ENCODE assay signal across 13 mouse cellular contexts in the genomic region with DNA sequence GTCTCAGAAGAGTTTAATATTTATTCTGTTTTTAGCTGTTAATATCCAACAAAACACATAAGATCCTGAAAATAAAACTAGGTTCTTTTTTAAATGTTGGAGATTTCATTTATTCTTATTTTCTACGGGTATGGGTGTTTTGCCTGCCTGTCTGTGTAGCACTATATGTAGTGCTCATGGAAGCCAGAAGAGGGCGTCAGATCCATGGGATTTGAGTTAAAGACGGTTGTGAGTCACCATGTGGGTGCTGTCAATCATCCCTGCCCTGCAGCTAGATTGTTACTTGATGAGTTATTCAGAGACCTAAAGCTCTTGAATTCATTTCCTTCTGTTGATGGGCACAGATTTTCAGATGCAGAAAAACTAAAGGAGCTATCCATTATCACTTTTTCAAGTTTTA.
DNase-seq lines count a peak whose midpoint lies in the region; ATAC-seq and TF ChIP-seq lines count a peak whose summit lies in the region.
"Had no signal": no experiment of that assay in that cellular context is flagged by ENCODE, and none has a peak within 500 bp of the region (broad histone marks: within the 10 kb centered on the region; RNA-seq: fewer than 3 reads in every experiment).

No protein-coding gene starts in this region.

- no peak overlapping the region for H3K27ac ChIP-seq in lung, embryonic 14.5 days (ENCODE audit: low read depth)
- no peak overlapping the region for H3K27ac ChIP-seq in ES-E14 (ENCODE audit: insufficient read depth, low read depth, low read length, poor library complexity, severe bottlenecking)
- H3K27ac ChIP-seq: neural tube, embryonic 15.5 days had no signal

- 37% methylated on average over 3 of the region's 3 CpGs for WGBS in lung, embryonic 14.5 days

- H3K27me3 ChIP-seq in lung, embryonic 14.5 days (ENCODE audit: insufficient read depth, low read length), result no peaks in the 10 kb centered on the region
- peaks cover 2% of the 10 kb centered on the region for H3K27me3 ChIP-seq in splenic B cell, adult 2 months (ENCODE audit: control insufficient read depth, insufficient read depth, low read length, poor library complexity, severe bottlenecking)
- H3K27me3 ChIP-seq: neural tube, embryonic 15.5 days had no signal

- H3K4me1 ChIP-seq in lung, embryonic 14.5 days (ENCODE audit: insufficient read depth), result 0 out of 2 replicates have a peak, but pooled peaks cover 4% of the 10 kb centered on the region
- H3K4me1 ChIP-seq in ES-E14 (ENCODE audit: control insufficient read depth in 2 of 2, insufficient read depth in 2 of 2, low read length in 2 of 2, poor library complexity in 1 of 2), result 0 out of 4 replicates have a peak, but pooled peaks cover 0 to 2% of the 10 kb centered on the region in 2 experiments

- H3K36me3 ChIP-seq in lung, embryonic 14.5 days (ENCODE audit: insufficient read depth), result no peaks in the 10 kb centered on the region
- no peaks in the 10 kb centered on the region for H3K36me3 ChIP-seq in ES-E14 (ENCODE audit: control insufficient read depth, insufficient read depth, low read length, poor library complexity, severe bottlenecking)
- H3K36me3 ChIP-seq in splenic B cell, adult 2 months (ENCODE audit: control insufficient read depth, insufficient read depth, low read length, poor library complexity, severe bottlenecking), result no peaks in the 10 kb centered on the region
- H3K36me3 ChIP-seq: G1E; neural tube, embryonic 15.5 days had no signal

- H3K9ac ChIP-seq in lung, embryonic 14.5 days, result no peak overlapping the region
- H3K9ac ChIP-seq in ES-E14 (ENCODE audit: insufficient read depth, low read depth, low read length, poor library complexity, severe bottlenecking), result no peak overlapping the region
- H3K9ac ChIP-seq: neural tube, embryonic 15.5 days had no signal

- H3K4me3 ChIP-seq in lung, embryonic 14.5 days (ENCODE audit: low read depth, low read length), result no peak overlapping the region
- no peak overlapping the region for H3K4me3 ChIP-seq in ES-E14 (ENCODE audit: insufficient read depth in 1 of 2, low read depth in 1 of 2, low read length in 2 of 2, poor library complexity in 1 of 2, severe bottlenecking in 1 of 2)
- H3K4me3 ChIP-seq: neural tube, embryonic 15.5 days had no signal

- no peak overlapping the region for H3K4me2 ChIP-seq in lung, embryonic 14.5 days
- H3K4me2 ChIP-seq: liver, embryonic 11.5 days; neural tube, embryonic 15.5 days had no signal

- in situ Hi-C loops in ES-E14 (cut with MboI; ENCODE audit: low sequenced_read_pairs in 2 of 2, unreplicated experiment in 2 of 2), result loop anchor here in 1 of 2 experiments (25.0 kb wide), 1 partner anchor 290 kb away; no protein-coding TSS in a partner anchor

- 0 out of 2 replicates have a peak, but pooled peaks have one; percentile 15 for TF ChIP-seq CTCF in lung, embryonic 14.5 days (IDR thresholded peaks at IDR 0.05; ENCODE audit: low read depth)

- peak; percentile 12 for DNase-seq in heart, adult 11 months
- DNase-seq in heart, adult 8-10 months (ENCODE audit: low spot score), result no peak
- DNase-seq in lung, embryonic 14.5 days, result no peak
- DNase-seq in lung, postnatal 14 days, result no peak
- DNase-seq in ES-E14 (ENCODE audit: low read depth, low spot score), result no peak
- peak; percentile 4 for DNase-seq in splenic B cell, adult 2 months (ENCODE audit: low read depth, low spot score)
- DNase-seq: cerebellum, adult 11-12 months; kidney, adult 11 months; lung, postnatal 4 days had no signal

- no peaks in the 10 kb centered on the region for H3K9me3 ChIP-seq in lung, embryonic 14.5 days (ENCODE audit: low read depth, low read length)
- no peaks in the 10 kb centered on the region for H3K9me3 ChIP-seq in ES-E14 (ENCODE audit: control insufficient read depth, insufficient read depth, low read depth, low read length)
- H3K9me3 ChIP-seq: G1E; neural tube, embryonic 15.5 days had no signal

- no peak for ATAC-seq in lung, embryonic 14.5 days (ENCODE audit: insufficient read depth)
- ATAC-seq in erythroblast, adult 5-6 weeks (replicated peaks; ENCODE audit: low FRiP score, poor library complexity, severe bottlenecking), result no peak

TF ChIP-seq in ES-E14, 5 proteins besides CTCF, POLR2A, EP300 and RAD21:
- TF ChIP-seq ZC3H11A (IDR thresholded peaks at IDR 0.05; ENCODE audit: borderline replicate concordance, low read depth, low read length) (peak; percentile 51; the same call in 1 of the 2 replicates), ZNF384 (IDR thresholded peaks at IDR 0.05; ENCODE audit: low read depth, low read length) (no peak)
TF ChIP-seq in ES-E14: peak in this region for 1.

Comparison
In these comparisons a context has a peak if more than half of its experiments do, and no peak if none do; other contexts are left out.
1. DNase-seq: peak in heart, adult 11 months (single experiment) and splenic B cell, adult 2 months (single experiment); none in heart, adult 8-10 months (single experiment), lung, embryonic 14.5 days (single experiment), lung, postnatal 14 days (single experiment) and ES-E14 (single experiment).